Mouse (Mus musculus): Measurements from ENCODE around the gene Polr2i.
"Not testable (repeated sequence)": the region's sequence is repeated elsewhere in the genome, so short reads cannot be mapped to it uniquely, and the experiment has no call there.

- TF ChIP-seq CHD2 (IDR thresholded peaks at IDR 0.05; ENCODE audit: low read depth, low read length); HCFC1 (IDR thresholded peaks at IDR 0.05; ENCODE audit: borderline replicate concordance, insufficient read depth, low read length): not testable (repeated sequence)
Measured at GRCm38 (mm10) chr7:30206364-30206763, 25.4 kb upstream of the Polr2i start.

Data from ES-E14 (cell line).